Mouse (Mus musculus): Measurements from ENCODE around the gene Zfp768.
"Not testable (repeated sequence)": the region's sequence is repeated elsewhere in the genome, so short reads cannot be mapped to it uniquely, and the experiment has no call there.

The Zfp768 gene

DNA sequence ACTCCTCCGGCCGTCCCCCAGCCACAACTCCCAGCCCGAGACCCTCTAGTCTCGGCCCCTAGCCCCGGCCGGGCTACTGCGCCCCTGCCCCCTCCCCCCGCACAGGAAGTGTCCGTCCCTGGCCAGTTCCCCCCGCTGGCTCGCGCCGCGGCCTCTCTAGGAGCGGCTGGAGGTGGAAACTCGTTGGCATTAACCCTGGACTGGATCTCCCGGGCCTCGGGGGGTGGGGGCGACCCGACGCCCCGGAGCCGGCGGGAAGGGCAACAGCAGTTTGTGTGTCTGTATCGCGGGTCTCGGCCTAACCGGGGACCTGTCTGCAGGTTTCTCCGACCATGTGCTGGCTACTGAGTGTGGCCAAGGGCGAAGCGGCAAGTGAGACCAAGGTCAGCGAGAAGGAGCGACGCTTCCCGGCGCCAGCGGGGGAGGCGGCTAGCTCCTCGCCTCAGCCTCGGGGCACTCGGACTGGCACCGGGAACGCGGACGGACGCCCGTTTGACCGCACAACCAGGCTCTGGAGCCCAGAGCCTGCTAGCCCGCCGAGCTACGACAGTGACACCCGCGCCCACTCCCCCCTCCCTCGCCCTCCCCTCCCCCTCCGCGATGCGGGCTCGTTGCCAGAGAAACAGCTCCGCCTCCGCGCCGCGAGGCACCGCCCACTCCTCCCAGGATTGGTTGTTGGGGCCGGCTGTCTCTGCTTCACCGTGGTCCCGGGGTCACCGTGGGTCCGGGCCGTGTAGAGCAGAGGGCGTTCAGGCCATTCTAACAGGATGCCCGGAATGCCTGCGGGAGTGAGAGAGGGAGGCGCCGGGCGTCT is at the start of gene Zfp768:
Zfp768 (minus strand) TSS at position 78 of the 814 bp plus-strand sequence.
- peak; percentile 95 for DNase-seq

DNA sequence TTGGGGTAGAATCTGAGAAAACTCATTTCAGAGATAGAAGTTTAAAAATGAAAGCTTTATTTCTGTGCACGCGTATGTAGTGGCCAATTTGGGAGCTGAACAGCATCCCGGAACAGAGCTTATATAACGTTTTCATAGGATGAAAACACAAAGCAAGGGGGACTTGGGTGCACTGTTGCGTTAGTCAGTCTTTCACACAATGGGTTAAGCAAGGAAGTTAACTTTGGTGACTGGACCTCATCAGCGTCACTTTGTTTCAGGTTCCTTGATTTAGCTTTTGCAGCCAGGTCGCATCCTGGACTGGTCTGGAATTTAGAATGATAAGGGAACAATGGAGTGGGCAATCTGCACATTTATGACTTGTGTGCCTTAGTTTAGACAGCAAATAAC is 48.5 kb upstream of the Zfp768 start:
- no peak for DNase-seq

DNA sequence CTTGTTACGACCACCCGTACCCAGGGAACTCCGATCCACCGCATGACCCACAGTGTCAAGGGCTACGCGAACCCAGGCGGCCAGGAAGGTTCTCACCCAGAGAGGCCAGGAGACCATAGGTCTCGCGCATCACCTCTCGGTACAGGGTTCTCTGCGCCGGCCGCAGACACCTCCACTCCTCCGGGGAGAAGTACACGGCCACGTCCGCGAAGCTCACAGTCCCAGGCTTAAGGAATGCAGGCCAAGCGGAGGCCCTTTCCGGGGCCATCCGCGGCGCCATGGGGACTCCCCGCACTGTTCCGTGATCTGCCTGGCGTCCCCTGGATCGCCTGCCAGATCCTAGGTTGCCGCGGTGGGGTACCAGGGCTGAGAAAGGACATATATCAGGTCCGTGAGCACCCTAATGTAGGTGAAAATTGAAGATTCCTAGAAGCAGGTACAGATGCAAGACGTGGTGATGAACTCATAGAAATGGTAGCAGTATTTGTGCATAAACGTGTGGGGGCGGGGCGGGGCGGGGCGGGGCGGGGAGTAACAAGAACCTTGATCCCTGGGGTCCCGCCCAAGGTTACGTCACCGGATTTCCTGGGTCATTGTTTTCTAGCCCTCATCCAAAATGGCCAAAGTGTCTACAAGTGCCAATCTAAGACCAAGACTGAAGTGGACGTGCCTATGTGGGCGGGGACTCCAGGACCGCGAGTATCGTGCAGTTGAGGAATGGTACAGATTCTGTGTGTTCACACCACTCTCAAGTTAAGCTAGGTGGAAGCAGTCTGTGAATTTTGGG is 48.0 kb upstream of the Zfp768 start, which contains the start of gene E430018J23Rik:
E430018J23Rik (minus strand) TSS at position 473 of the 787 bp plus-strand sequence.
- peak; percentile 99 for DNase-seq

DNA sequence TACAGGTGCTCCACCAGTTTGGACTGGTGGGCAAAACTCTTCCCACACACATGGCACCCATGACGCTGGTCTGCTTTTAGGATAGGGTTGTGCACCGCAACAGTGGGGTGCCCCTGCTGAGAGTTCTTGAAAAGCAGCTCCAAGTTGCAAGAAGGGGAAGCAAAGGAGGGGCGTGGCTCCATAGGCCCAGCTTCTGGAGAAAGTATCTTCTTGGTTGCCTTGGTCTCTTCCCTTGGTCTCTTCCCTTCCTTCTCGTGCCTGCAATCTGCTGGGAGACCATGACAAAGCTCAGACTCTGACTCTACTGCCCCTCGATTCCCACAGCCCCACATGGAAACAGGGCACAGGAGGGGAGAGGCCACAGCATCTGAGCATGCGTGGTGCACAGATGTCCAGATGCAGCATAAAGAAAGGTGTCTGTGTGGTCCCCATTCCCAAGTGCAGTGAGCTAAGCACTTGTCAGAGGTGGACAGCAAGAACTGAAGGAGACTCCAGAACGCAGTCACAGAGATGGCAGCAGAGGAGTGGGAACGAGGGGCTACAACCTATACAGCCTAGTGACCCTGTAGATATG is 46.9 kb upstream of the Zfp768 start:
- DNase-seq, result no peak

DNA sequence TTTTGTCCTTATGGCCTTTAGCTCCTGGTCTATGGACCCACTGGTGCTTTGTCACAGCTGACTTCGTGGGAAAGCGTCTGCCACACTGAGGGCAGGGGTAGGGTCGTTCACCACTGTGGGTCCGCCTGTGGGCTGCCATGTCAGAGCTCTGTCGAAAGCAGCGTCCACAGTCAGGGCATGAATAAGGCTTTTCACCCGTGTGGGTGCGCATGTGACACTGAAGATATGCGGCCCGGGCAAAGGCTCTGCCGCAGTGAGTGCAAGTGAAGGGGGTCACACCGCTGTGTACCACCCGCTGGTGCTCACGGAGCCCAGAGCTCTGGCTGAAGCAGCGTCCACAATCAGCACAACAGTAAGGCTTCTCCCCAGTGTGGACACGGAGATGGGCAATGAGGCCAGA is 46.1 kb upstream of the Zfp768 start:
- no peak for DNase-seq

DNA sequence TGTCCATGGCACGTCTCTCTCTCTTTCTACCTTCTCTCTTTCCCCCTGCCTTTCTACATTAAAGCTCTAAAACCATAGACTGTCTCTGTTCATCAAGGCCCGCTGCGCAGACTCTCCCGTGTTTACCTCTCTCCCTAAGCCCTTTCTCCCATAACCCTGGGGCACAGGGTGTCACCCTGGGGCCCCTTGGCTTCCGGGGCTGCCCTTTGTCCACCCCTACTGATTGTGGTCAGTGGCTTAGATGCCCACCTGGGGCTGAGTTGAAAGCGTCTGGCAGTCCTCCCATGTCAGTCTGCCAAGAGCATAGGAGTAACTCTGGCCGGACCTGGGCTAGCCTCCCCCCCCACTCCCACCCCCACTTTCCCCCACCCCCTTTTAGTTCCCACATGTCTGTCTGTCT is 44.9 kb upstream of the Zfp768 start:
- no peak for DNase-seq

DNA sequence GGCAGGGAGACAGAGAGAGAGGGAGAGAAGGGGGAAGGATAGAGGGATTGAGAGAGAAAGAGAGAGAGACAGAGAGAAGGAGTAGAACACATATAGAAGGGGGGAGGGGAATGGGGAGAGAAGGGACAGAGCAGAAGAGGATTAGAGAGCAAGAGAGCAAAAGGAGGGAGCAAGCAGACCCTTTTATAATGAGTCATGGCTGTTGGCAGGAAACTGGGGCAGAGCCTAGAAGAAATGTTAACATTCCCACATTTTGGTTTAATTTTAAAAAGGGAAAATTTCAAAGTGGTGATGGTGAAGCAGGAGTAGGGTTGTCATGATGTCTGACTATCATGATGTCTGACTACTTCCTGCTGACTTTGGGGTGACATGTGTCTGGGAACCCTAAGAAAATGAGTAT is 42.8 kb upstream of the Zfp768 start:
- not testable (repeated sequence) for DNase-seq

DNA sequence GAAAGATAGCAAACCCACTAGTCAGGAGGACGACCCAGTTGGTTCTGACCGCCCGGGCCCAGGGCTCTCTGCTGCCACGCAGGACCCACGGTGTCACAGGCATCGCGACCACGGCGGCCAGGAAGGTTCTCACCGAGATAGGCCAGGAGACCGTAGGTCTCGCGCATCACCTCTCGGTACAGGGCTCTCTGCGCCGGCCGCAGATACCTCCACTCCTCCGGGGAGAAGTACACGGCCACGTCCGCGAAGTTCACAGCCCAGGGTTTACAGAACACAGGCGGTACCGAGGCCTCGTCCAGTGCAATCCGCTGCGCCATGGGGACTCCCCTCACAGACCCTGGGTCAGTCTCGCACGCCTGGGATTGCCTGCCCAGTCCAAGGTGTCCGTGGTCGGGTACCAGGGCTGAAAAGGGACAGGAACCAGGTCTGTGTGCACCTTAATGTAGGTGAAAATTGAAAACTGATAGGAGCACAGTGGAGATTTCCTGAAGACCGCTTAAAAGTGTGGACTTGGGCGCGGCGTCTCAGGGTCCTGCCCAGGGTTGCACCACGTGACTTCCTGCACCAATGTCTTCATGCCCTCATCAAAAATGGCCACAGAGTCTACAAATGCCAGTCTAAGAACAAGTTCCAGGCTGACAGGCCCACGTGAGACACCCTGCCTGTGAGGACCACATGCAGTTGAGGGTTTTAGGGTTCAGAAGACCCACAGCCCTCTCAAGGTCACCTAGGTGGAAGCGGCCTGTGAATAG is 41.4 kb upstream of the Zfp768 start, which contains the start of gene 9130019O22Rik:
9130019O22Rik (minus strand) TSS at position 526 of the 752 bp plus-strand sequence.
- DNase-seq, result peak; percentile 97

DNA sequence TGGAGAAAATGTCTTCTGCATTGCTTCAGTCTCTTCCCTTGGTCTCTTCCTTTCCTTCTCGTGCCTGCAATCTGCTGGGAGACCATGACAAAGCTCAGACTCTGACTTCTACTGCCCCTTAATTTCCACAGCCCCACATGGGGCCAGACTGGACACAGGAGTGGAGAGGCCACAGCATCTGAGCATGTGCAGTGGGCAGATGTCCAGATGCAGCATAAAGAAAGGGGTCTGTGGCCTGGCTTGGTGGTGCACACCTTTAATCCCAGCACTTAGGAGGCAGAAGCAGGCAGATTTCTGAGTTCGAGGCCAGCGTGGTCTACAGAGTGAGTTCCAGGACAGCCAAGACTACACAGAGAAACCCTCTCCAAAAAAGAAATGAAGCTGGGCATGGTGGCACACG is 40.2 kb upstream of the Zfp768 start:
- not testable (repeated sequence) for DNase-seq

DNA sequence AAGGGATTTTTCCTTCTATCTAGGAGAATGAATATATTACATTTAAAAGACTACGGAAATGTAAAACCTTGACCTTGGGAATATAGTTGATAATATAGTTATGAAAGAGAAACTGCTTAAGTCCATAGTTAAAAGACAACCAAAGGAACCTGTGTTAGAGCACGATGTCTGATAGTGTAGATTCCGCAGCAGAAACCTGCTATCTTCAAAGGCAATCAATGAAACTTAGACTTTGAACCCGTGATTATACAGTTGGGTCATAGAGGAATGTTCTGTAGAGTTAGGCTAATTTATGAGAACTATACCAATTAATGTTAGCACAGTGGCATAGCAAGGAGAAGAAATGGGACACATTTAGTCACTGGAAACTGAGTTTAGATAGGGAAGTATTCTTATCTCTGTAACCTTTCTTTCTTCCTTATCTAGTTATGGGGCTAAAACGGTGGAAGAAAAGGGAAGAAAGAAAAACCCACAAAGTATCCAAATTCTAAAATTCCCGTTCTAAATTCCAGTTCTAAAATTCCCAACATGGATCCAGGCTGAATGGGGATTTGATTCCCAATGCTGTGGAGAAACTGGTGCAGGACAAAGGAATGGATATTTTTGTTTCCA is 33.0 kb upstream of the Zfp768 start:
- DNase-seq, result no peak

DNA sequence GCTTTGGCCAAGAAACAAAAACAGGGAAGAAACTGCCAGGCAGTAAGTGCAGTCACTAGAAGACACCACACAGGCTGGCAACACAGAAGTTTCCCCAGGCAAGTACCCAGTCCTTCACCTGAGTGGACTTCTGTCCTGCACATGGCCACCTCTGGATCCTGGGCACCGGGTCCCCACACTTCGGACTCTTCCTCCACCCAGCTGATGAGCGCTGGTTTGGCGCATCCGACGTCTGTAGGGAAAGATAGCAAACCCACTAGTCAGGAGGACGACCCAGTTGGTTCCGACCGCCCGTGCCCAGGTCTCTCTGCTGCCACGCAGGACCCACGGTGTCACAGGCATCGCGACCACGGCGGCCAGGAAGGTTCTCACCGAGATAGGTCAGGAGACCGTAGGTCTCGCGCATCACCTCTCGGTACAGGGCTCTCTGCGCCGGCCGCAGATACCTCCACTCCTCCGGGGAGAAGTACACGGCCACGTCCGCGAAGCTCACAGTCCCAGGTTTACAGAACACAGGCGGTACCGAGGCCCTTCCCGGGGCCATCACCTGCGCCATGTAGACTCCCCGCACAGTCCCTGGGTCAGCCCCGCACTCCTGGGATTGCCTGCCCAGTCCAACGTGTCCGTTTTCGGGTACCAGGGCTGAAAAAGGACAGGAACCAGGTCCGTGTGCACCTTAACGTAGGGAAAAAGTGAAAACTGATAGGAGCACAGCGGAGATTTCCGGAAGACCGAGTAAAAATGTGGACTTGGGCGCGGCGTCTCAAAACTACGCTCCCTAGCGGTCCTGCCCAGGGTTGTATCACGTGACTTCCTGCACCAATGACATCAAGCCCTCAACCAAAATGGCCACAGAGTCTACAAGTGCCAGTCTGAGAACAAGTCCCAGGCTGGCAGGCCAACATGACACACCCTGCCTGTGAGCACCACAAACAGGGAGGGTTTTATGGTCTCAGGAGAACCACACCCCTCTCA is 30.2 kb upstream of the Zfp768 start, which contains the start of gene Zfp747:
Zfp747 (minus strand) TSS at position 780 of the 975 bp plus-strand sequence.
- DNase-seq, result peak; percentile 97

DNA sequence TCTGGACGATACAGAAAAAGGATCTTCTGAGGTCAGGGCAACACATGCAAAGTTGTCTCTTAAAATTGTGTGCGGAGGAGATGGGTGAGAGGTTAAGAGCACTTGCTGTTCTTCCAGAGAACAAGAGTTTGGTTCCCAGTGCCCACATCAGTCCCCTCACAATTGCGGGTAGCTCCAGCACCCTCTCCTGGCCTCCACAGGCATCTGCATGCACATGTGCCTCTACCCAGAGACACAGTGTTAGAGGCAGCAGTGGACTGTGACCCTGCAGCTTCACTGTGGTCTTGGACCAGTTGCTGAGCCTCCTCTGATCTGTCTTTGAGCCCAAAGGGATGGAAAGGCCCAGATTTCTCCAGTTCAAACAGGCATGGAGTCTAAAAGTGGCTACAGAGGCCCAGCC is 26.5 kb upstream of the Zfp768 start:
- DNase-seq, result not testable (repeated sequence)

DNA sequence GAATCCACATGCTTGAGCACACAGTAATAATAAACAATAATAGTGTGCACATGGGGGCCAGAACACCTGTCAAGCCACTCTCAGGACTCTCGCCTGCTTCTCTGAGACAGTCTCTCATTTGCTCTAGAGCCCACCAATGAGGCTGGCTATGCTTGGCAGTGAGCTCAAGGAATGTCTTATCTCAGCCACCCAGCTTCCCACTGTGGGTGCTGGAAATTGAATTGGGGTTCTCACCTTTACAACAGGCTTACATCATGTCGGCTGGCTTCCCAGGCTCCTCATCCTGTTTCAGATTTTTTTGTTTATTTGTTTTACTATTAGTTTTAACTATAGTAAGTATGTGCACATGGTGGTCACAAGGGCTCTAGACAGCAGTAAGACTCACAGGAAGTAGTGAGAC is 25.8 kb upstream of the Zfp768 start:
- DNase-seq, result no peak

DNA sequence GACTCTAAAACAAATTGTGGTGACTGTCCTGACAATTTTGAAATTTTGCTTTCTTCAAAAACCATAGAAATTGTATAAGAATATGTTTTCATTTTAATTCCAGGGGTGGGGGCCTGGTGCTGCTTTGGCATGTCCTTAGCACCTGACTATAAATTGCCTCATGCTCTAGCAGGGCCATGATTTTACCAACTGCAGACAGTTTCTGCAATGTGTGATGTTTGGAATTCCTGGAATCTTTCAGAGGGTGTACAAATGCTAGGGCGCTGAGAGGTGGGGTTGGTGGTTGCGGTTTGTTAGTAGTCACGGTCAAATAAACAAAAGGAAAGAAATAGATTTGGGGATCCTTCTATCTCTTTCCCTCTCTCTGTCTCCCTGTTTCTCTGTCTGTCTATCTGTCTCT is 20.9 kb upstream of the Zfp768 start:
- DNase-seq, result no peak

DNA sequence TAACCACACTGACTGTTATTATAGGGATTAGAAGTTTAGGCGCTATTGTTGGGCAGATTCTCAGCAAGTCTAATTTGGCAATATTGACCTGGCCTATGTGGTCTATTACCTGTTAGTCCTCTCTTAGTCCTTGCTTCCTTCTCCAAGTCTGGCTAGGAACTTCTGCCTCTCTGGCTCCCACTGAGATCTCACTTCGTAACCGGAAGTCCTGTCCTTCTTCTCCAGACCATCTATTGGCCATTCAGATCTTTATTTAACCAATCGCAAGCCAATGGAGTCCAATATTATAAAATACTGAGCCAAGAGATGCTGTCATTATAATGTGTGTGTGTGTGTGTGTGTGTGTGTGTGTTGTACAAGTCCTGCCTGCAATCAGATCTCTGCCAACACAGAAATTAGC is 18.8 kb upstream of the Zfp768 start:
- DNase-seq, result no peak

DNA sequence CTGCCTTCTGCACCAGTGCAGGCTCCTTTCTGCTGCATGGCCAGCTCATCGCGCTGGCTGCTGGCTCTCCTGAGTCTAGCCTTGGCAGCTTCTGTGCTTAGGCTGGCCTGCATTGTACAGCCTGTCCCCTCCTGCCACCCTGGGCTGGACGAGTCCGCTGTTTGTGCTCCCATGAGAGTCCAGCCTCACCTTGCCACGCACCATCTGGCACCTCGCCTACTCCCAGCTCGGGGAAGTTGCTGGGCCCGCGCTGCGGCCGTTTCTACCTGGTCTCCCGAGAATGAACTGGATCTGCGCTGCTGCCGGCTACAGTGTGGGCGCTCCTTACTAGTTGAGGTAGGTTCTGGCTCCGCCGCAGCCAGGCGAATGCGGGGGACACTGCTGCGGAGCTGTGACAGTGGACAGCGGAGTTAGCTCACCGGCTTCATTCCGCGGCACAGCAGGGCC is 18.1 kb upstream of the Zfp768 start:
- peak; percentile 38 for DNase-seq

DNA sequence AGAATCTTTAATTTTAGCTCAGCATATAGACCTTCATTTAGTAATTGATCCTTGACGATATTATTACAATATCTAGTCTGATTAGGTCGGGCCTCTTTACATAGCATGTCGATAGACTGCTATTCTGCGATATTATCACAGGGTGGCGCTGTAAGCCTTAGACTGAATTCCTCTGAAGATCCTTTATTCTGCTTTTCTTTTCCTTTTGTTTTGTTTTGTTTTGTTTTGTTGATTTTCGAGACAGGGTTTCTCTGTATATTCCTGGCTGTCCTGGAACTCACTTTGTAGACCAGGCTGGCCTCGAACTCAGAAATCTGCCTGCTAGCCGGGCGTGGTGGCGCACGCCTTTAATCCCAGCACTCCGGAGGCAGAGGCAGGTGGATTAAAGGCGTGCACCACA is 17.0 kb upstream of the Zfp768 start:
- not testable (repeated sequence) for DNase-seq

DNA sequence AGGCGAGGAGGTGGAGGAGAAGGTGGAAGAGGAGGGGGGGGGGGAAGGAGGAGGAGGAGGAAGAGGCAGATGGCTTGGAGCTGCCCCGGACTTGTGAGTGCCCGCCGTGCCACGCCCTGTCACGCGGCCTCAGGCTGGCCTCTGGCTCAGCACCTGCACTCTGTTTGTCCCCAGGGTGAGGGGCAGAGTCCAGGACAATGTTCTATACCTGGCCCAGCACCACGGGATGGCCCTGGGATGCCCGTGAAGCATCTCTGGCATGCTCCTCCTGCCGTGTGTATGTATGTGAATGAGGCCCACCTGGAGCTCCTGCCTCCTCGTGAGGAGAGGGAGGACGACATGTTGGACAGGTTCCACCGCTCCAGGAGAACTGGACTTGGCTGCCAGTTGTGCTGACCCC is 16.1 kb upstream of the Zfp768 start:
- DNase-seq, result no peak

DNA sequence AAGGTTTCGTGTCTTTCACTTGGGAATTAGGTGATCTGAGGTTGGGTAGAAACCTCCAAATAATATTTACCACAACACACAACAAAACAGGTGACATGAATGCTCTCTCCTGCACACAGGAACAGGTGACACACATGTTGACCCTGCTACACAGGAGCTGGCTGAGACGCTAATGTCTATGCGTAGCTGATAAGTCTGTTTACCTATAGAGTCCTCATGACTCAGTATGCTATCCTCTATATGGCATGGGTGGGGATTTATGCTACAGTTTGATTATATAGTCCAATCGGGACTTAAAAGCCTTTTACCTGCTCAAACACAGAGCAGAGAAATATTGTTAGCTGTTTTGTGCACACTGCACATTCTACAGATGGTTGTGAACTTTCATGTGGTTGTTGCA is 14.9 kb upstream of the Zfp768 start:
- DNase-seq, result no peak

DNA sequence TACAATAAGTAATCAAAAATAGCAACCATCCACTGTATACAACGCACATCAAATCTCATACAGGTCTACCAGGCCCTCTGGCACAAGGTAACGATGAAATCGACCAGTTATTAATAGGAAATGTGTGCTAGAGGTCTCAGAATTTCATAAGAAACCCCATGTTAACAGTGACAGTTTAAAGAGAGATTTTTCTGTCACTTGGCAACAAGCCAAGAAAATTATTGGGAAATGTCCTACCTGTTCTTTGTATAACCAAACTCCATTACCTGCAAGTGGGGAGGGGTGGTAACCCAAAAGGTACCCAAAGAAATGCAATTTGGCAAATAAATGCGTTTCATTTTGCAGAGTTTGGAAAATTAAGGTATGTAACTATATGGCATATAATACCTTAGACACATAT is 13.1 kb upstream of the Zfp768 start:
- no peak for DNase-seq

DNA sequence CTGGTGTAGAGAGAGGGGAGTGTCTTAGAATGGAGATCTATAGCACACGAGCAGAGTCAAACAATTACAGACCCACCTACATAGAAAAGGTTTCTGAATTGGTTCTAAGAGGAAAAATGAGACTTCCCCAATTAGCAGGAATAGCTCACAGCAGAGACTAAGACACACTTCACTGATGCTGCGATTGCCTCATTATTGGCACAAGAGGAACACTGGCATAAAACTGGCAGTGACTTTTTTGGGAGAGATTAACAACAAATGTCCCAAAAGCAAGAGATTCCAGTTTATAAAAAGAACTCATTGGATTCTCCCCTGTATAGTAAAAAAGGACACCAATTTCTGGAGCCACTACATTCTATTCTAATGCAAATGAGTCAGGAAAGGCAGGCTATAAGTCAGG is 12.5 kb upstream of the Zfp768 start:
- DNase-seq, result no peak

Data from lung, postnatal 14 days (tissue).